Mouse (Mus musculus) layer of hippocampus, postnatal 14 days (tissue): ENCODE results near the gene Fam107a. TPM values are rescaled to one million over a fixed set of nuclear protein-coding genes. Genes with fewer than 3 reads are reported as not detected.
A peak's percentile ranks its signal among the peaks of the same experiment; 100 is the strongest.

Source experiments
- DNase-seq, 2 experiments: peaks; one replicate each; pipeline ENCODE4 v3.0.0; 2021 to 2022; ENCODE audit warnings: low spot score in 2 of 2, mixed read lengths in 1 of 2
- long read RNA-seq, 2 experiments: library from polyadenylated mRNA; stranded (forward); transcript quantifications; one replicate each; pipeline ENCODE4 v2.0.0; 2021
- total RNA-seq, 2 experiments: library from RNA; stranded (reverse); gene quantifications; 2 replicates each; pipeline ENCODE4 v1.2.3; 2021

Fam107a gene
- total RNA-seq = 100 to 1,000 TPM; 254 to 282 TPM
- long read RNA-seq, experiment 1, transcript Fam107a-201 (4 exons, 3,151 nt) = major isoform, 16 of 61 reads
- long read RNA-seq, experiment 1, partial matches to known transcripts = 3 of 61 reads
- long read RNA-seq, experiment 1, other reads (novel, unspliced or antisense) = 38 of 61 reads
- long read RNA-seq, experiment 2, transcript Fam107a-201 (4 exons, 3,151 nt) = major isoform, 27 of 82 reads
- long read RNA-seq, experiment 2, partial matches to known transcripts = 3 of 82 reads
- long read RNA-seq, experiment 2, other reads (novel, unspliced or antisense) = 48 of 82 reads

GRCm38 (mm10) chr14:8317194-8318097, at the start of gene Fam107a:
Fam107a (minus strand) TSS chr14:8318023.
- DNase-seq = no peak

GRCm38 (mm10) chr14:8367121-8367520, 49.3 kb upstream of the Fam107a start:
- no peak for DNase-seq

GRCm38 (mm10) chr14:8365833-8366232, 48.0 kb upstream of the Fam107a start:
- DNase-seq = no peak

GRCm38 (mm10) chr14:8356836-8357235, 39.0 kb upstream of the Fam107a start:
- no peak for DNase-seq

GRCm38 (mm10) chr14:8355999-8356501, 38.2 kb upstream of the Fam107a start:
- peak; percentile 84 to 88 for DNase-seq

GRCm38 (mm10) chr14:8348927-8349326, 31.1 kb upstream of the Fam107a start:
- no peak for DNase-seq

- DNase-seq = peak; percentile 82 to 90
These were observed 28.6 kb upstream of the Fam107a start for GRCm38 (mm10) chr14:8346255-8346997.

GRCm38 (mm10) chr14:8345566-8345965, 27.7 kb upstream of the Fam107a start:
- no peak for DNase-seq

- peak in 1 of 2 experiments; percentile 37 for DNase-seq
These were observed 24.8 kb upstream of the Fam107a start for GRCm38 (mm10) chr14:8342509-8343106.

GRCm38 (mm10) chr14:8340226-8340625, 22.4 kb upstream of the Fam107a start:
- no peak for DNase-seq

- no peak for DNase-seq
These were observed 18.1 kb upstream of the Fam107a start for GRCm38 (mm10) chr14:8335947-8336346.

GRCm38 (mm10) chr14:8334511-8334910, 16.7 kb upstream of the Fam107a start:
- no peak for DNase-seq

GRCm38 (mm10) chr14:8332314-8333252, 14.8 kb upstream of the Fam107a start:
- DNase-seq = no peak

- peak in 1 of 2 experiments; percentile 29 for DNase-seq
These were observed 13.6 kb upstream of the Fam107a start for GRCm38 (mm10) chr14:8331307-8331905.

GRCm38 (mm10) chr14:8330390-8330789, 12.6 kb upstream of the Fam107a start:
- no peak for DNase-seq

- DNase-seq = no peak
These were observed 11.7 kb upstream of the Fam107a start for GRCm38 (mm10) chr14:8329552-8329951.

- no peak for DNase-seq
These were observed 9.5 kb upstream of the Fam107a start for GRCm38 (mm10) chr14:8327371-8327770.

- no peak for DNase-seq
These were observed 9.1 kb upstream of the Fam107a start for GRCm38 (mm10) chr14:8326961-8327360.

- DNase-seq = no peak
These were observed 7.9 kb upstream of the Fam107a start for GRCm38 (mm10) chr14:8325746-8326145.
